Mouse (Mus musculus) hindbrain, embryonic 11.5 days (tissue): ENCODE data around the gene Nqo1. TPM values are rescaled to one million over a fixed set of nuclear protein-coding genes. Genes with fewer than 3 reads are reported as not detected.

Experiments used
- ATAC-seq: fragments of 200-750 bp; cut with Nextera tagmentation; 2 replicates; pipeline ENCODE4 v1.8.0; 2017; ENCODE audit warnings: mild to moderate bottlenecking, moderate TSS enrichment, moderate library complexity; ENCODE audit not compliant: low FRiP score
- DNase-seq: peaks from one replicate; pipeline ENCODE4 v3.0.0-alpha.2; 2015; ENCODE audit warnings: low spot score
- H3K27ac ChIP-seq: fragments of 300-500 bp; sonication (generic); 2 replicates; pipeline ENCODE4 v1.5.1; 2014; ENCODE audit warnings: mild to moderate bottlenecking, low read depth, low read length
- H3K27me3 ChIP-seq: fragments of 300-500 bp; sonication (generic); 2 replicates; pipeline ENCODE4 v1.6.1; 2014; ENCODE audit warnings: mild to moderate bottlenecking, low read length, moderate library complexity, mixed read lengths; ENCODE audit not compliant: control insufficient read depth, insufficient read depth
- H3K36me3 ChIP-seq: fragments of 300-500 bp; sonication (generic); 2 replicates; pipeline ENCODE4 v1.6.1; 2014; ENCODE audit warnings: mild to moderate bottlenecking, low read length, moderate library complexity, mixed read lengths; ENCODE audit not compliant: control insufficient read depth, insufficient read depth
- H3K4me1 ChIP-seq: fragments of 300-500 bp; sonication (generic); replicated peaks from 2 replicates; pipeline ENCODE4 v1.6.1; 2014; ENCODE audit warnings: low read length, mixed read lengths; ENCODE audit not compliant: control insufficient read depth, insufficient read depth
- H3K4me2 ChIP-seq: fragments of 300-500 bp; sonication (generic); replicated peaks from 2 replicates; pipeline ENCODE4 v1.6.1; 2014; ENCODE audit warnings: mild to moderate bottlenecking, low read depth, low read length
- H3K4me3 ChIP-seq: fragments of 300-500 bp; sonication (generic); 2 replicates; pipeline ENCODE4 v1.5.1; 2014; ENCODE audit warnings: low read depth, low read length
- H3K9ac ChIP-seq: fragments of 300-500 bp; sonication (generic); 2 replicates; pipeline ENCODE4 v1.6.1; 2014; ENCODE audit warnings: low read depth, low read length
- H3K9me3 ChIP-seq: fragments of 300-500 bp; sonication (generic); 2 replicates; pipeline ENCODE4 v1.6.1; 2016; ENCODE audit warnings: low read length; ENCODE audit not compliant: control insufficient read depth
- WGBS: fragments of 180-500 bp; shearing (Covaris S2); extraction: QIAGEN DNeasy Blood & Tissue Kit; methylation state at CpG from one replicate; pipeline ENCODE4 v1.1.7; 2014; 5-methylcytosine and 5-hydroxymethylcytosine counted together
- polyA plus RNA-seq: library from polyadenylated mRNA; unstranded; fragments of >200 nt; fragmentation: Nextera tagmentation; extraction: Ambion mirVana; gene quantifications from 2 replicates; pipeline ENCODE4 v1.2.1, GENCODE M21; 2014

Gene Nqo1
- polyA plus RNA-seq, 1 experiment from 2014 or later = 7.7 TPM

DNA sequence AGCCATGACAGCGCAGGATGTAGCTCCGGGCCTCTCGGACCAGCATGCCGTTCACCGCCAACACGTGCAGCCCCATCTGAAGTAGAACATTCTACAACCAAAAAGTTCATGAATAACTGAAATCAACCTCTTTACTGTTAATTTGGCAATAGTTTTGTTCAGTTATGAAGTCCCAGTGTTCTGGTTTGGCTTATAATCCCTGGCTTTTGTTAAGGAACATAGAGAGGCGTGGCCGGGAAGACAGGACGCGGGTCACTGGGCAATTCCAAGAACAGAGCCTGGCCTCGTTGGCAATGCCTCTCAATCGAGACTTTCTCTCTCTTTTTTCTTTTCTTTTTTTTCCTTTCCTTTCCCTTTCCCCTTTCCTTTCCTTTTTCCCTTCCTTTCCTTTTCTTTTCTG lies 14.0 kb upstream of the Nqo1 start:
- WGBS = 84% methylated on average over 12 of the region's 12 CpGs
- H3K4me3 ChIP-seq = no peak overlapping the region
- no peak overlapping the region for H3K9ac ChIP-seq
- DNase-seq (no peak), ATAC-seq (no peak)
- no peak overlapping the region for H3K4me2 ChIP-seq
- H3K9me3 ChIP-seq = no peaks in the 10 kb centered on the region
- H3K27me3 ChIP-seq = no peaks in the 10 kb centered on the region
- no peaks in the 10 kb centered on the region for H3K4me1 ChIP-seq
- peaks cover 16% of the 10 kb centered on the region for H3K36me3 ChIP-seq
- no peak overlapping the region for H3K27ac ChIP-seq

DNA sequence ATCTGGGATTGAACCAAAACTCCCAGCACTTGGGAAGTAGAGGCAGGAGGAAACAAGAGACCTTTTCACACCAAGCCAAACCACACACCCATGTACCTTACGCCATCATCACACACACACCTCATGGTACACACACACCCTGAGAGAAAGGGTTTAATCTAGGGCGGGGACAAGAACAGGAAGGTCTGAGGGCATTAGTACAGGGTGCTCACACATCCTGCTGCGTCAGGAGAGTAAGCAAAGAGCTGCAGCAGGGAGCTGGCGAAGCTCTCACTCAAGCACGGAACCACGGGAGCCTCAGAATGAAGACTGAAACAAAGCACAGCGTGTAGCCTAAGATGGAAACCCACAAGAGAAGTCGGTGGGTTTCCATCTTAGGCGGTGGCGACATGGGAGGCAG lies 10.9 kb upstream of the Nqo1 start:
- no peaks in the 10 kb centered on the region for H3K27me3 ChIP-seq
- H3K4me3 ChIP-seq = no peak overlapping the region
- no peak overlapping the region for H3K27ac ChIP-seq
- DNase-seq (no peak), ATAC-seq (no peak)
- H3K36me3 ChIP-seq = peaks cover 15% of the 10 kb centered on the region
- no peak overlapping the region for H3K9ac ChIP-seq
- no peaks in the 10 kb centered on the region for H3K9me3 ChIP-seq
- WGBS = 92% methylated on average over 10 of the region's 10 CpGs
- H3K4me2 ChIP-seq = no peak overlapping the region
- H3K4me1 ChIP-seq = no peaks in the 10 kb centered on the region

DNA sequence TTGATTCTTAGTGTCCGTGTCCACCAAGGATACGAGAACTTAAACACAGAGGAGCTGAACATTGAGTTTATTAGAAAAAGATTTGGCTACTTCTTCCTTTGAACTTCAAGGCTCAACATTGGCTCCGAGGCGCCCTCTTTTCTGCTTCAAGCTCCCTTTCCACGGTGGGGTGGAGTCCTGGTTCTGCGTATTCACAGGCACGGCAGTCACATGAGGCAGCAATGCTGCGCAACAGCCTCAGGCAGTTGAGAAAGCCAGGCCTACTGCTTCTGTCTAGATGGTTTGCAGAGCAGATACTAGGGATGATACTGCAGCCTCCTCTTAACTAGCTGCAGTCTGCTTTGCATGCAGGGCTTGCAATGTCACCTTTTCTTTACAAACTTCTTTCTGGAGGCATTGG lies 9.5 kb upstream of the Nqo1 start:
- peaks cover 11% of the 10 kb centered on the region for H3K36me3 ChIP-seq
- no peaks in the 10 kb centered on the region for H3K4me1 ChIP-seq
- H3K4me2 ChIP-seq = no peak overlapping the region
- DNase-seq (no peak), ATAC-seq (no peak)
- H3K27ac ChIP-seq = no peak overlapping the region
- no peak overlapping the region for H3K9ac ChIP-seq
- no peaks in the 10 kb centered on the region for H3K9me3 ChIP-seq
- no peaks in the 10 kb centered on the region for H3K27me3 ChIP-seq
- no peak overlapping the region for H3K4me3 ChIP-seq
- WGBS = 89% methylated on average over 8 of the region's 8 CpGs

DNA sequence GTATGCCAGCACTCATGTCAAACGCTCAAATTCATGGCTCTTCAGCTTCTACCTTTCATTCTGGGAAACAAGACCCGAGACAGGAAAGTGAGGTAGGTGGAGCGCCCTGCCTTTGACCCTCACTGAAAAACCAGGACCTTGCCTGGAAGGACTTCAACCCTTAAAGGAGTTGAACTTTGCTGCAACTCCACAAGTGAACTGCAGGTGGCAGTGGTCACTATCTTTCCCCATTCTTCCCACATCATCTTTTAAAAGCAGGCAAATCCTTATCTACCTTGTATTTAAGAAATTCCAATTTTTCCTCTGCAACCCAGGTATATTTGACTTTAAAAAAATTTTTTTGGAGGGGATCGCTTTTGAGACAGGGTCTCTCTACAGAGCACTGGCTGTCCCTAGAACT lies 8.4 kb upstream of the Nqo1 start:
- ATAC-seq (no peak), DNase-seq (peak; percentile 62)
- H3K9me3 ChIP-seq = no peaks in the 10 kb centered on the region
- H3K36me3 ChIP-seq = peaks cover 6% of the 10 kb centered on the region; the same call in 1 of the 2 replicates
- no peak overlapping the region for H3K9ac ChIP-seq
- H3K4me1 ChIP-seq = no peaks in the 10 kb centered on the region
- no peak overlapping the region for H3K4me2 ChIP-seq
- H3K27ac ChIP-seq = no peak overlapping the region
- 66% methylated on average over 4 of the region's 4 CpGs for WGBS
- H3K27me3 ChIP-seq = no peaks in the 10 kb centered on the region
- no peak overlapping the region for H3K4me3 ChIP-seq

DNA sequence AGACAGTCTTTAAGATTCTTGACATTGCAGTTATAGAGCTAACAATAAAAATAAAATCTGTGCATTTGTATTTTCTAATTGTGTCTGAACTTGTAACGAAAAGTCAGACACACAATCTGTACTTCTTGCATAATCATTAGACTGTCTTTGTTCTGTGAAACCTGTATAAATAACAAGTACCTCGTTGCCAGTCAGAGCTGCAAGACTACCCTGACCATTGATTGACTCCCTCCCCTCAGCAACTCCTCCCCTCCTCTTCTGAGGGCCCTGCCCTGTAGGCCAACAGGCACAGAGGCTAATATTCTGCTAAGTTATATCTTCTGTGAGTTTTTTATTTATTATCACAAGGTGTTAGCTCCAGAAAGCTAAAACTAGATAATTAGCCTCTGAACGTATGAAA lies 2.9 kb upstream of the Nqo1 start:
- WGBS = 69% methylated on average over 3 of the region's 3 CpGs
- Histone ChIP-seq H3K27ac (no peak overlapping the region), H3K27me3 (no peaks in the 10 kb centered on the region), H3K4me1 (no peaks in the 10 kb centered on the region; the same call in 1 of the 2 replicates), H3K36me3 (0 out of 2 replicates have a peak, but pooled peaks cover 3% of the 10 kb centered on the region), H3K9ac (no peak overlapping the region), H3K9me3 (no peaks in the 10 kb centered on the region), H3K4me3 (no peak overlapping the region), H3K4me2 (no peak overlapping the region)
- DNase-seq (no peak), ATAC-seq (no peak)

DNA sequence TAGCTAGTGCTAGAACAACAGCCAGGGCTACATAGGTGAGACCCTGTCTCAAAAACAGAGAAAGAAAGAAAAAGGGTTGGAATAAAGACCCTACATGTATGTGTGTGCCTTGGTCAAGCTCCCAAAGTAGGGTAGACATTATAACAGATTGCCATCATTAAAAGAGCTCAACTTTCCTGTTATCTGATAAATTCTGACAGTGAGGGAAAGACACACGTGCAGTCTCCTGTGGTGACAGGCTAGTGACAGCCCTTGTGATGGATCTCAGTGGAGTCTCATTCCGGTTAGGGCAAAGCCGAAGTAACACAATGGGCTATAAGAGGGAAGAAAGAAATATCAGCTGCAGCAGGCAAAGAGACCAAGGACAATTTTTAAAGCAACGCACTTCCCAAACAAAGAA lies 1.1 kb upstream of the Nqo1 start:
- Histone ChIP-seq H3K9me3 (no peaks in the 10 kb centered on the region), H3K36me3 (no peaks in the 10 kb centered on the region), H3K4me2 (no peak overlapping the region), H3K27me3 (no peaks in the 10 kb centered on the region), H3K4me1 (no peaks in the 10 kb centered on the region; the same call in 1 of the 2 replicates), H3K4me3 (no peak overlapping the region), H3K9ac (no peak overlapping the region), H3K27ac (no peak overlapping the region)
- DNase-seq (no peak), ATAC-seq (no peak)
- 75% methylated on average over 4 of the region's 4 CpGs for WGBS

DNA sequence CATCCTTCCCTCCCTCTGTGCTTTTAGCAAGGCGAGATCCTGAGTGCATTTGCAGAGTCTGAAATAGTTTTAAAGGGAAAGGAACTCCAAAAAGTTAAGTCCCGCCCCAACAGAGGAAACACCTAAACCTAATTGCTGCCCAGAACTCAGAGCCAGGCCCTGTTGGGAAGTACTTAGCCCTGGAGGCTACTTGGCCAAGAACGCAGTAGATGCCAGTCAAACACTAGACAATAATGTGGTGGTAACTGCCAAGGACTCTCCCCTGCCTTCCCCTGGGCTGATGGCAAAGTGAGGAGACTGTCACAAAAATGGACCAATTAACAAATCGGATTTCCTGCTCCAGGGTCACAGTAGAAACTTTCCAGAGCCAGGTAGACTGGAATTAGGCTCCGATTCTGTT lies 1.1 kb downstream of the Nqo1 start:
- ATAC-seq = no peak
- H3K27ac ChIP-seq = no peak overlapping the region
- H3K4me1 ChIP-seq = no peaks in the 10 kb centered on the region; the same call in 1 of the 2 replicates
- H3K27me3 ChIP-seq = no peaks in the 10 kb centered on the region
- DNase-seq = no peak
- H3K36me3 ChIP-seq = no peaks in the 10 kb centered on the region
- 81% methylated on average over 5 of the region's 5 CpGs for WGBS
- H3K9ac ChIP-seq = no peak overlapping the region
- H3K9me3 ChIP-seq = no peaks in the 10 kb centered on the region
- H3K4me2 ChIP-seq = no peak overlapping the region
- no peak overlapping the region for H3K4me3 ChIP-seq

DNA sequence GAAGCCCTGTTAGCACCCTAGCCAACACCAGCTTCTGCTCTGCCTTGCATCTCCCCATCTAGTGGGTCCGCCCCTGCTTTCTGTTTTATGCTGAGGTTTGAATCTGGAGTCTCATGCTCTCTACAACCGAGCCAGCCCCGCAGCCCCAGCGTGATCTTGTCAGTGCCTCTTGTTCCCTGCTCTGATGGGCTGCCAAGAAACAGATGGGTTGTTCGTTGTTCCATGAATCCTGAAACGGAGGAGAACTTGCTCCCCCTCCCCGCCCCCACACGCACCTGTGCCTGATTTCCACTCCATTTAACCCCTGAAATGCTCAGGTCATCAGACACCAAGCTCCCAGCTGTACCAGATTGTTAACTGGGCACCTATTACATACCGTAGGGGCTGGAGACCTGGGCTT lies 3.5 kb downstream of the Nqo1 start:
- 41% methylated on average over 9 of the region's 9 CpGs for whole genome bisulfite sequencing
- H3K4me1 ChIP-seq = no peaks in the 10 kb centered on the region; the same call in 1 of the 2 replicates
- H3K9me3 ChIP-seq = no peaks in the 10 kb centered on the region
- no peak overlapping the region for H3K4me2 ChIP-seq
- H3K4me3 ChIP-seq = no peak overlapping the region
- DNase-seq (no peak), ATAC-seq (no peak)
- no peaks in the 10 kb centered on the region for H3K27me3 ChIP-seq
- no peak overlapping the region for H3K27ac ChIP-seq
- H3K36me3 ChIP-seq = no peaks in the 10 kb centered on the region
- H3K9ac ChIP-seq = no peak overlapping the region

DNA sequence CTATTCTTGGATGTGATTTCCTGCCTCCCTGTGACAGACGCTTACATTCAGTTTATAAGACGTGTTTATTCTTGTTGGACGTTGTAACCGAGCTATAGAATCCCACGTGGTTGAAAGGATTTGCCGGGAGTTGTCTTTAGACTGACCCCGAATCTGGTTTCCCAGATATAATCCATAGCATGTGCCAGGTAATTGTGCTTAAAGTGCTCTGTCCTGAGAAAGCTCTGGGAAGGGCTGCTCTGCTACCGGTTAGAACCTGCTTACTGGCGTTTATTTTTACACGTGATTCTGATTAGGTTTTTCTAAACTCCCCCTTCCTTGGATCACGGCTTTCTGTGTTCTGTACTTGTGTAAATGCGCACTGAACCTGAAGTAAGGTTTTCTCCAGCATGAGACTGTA lies 5.3 kb downstream of the Nqo1 start:
- no peaks in the 10 kb centered on the region for H3K4me1 ChIP-seq
- no peak overlapping the region for H3K9ac ChIP-seq
- no peaks in the 10 kb centered on the region for H3K27me3 ChIP-seq
- H3K4me3 ChIP-seq = no peak overlapping the region
- H3K9me3 ChIP-seq = no peaks in the 10 kb centered on the region
- no peak overlapping the region for H3K27ac ChIP-seq
- DNase-seq (no peak), ATAC-seq (no peak)
- no peak overlapping the region for H3K4me2 ChIP-seq
- no peaks in the 10 kb centered on the region for H3K36me3 ChIP-seq
- WGBS = 63% methylated on average over 12 of the region's 12 CpGs
